Mouse (Mus musculus) olfactory bulb, adult 2 months (tissue): Measurements from ENCODE around the gene Ifit3b. TPM values are rescaled to one million over a fixed set of nuclear protein-coding genes. Genes with fewer than 3 reads are reported as not detected.
"Not testable (repeated sequence)": the region's sequence is repeated elsewhere in the genome, so short reads cannot be mapped to it uniquely, and the experiment has no call there.

Experiments
- H3K27ac ChIP-seq: fragments of 200-500 bp; 2 replicates; pipeline ENCODE4 v1.5.1; 2012; ENCODE audit warnings: low read depth, low read length; ENCODE audit not compliant: insufficient read depth
- H3K4me1 ChIP-seq: fragments of 200-500 bp; 2 replicates; pipeline ENCODE4 v1.6.1; 2012; ENCODE audit warnings: low read length; ENCODE audit not compliant: control insufficient read depth, insufficient read depth
- H3K4me3 ChIP-seq: fragments of 200-500 bp; 2 replicates; pipeline ENCODE4 v1.5.1; 2012; ENCODE audit warnings: mild to moderate bottlenecking, low read depth, low read length, moderate library complexity; ENCODE audit not compliant: insufficient read depth
- CTCF ChIP-seq: fragments of 200-500 bp; IDR thresholded peaks from 2 replicates; pipeline ENCODE4 v1.5.1; 2012; ENCODE audit warnings: low read depth, mild to moderate bottlenecking, low read length, moderate library complexity; ENCODE audit not compliant: insufficient read depth
- POLR2A ChIP-seq: fragments of 200-500 bp; IDR thresholded peaks from 2 replicates; pipeline ENCODE4 v1.6.1; 2012; ENCODE audit warnings: mild to moderate bottlenecking, low read depth, low read length, moderate library complexity; ENCODE audit not compliant: insufficient read depth
- WGBS: fragments of 180-500 bp; shearing (Covaris S2); methylation state at CpG from one replicate; pipeline ENCODE4 v1.1.7; 2018; 5-methylcytosine and 5-hydroxymethylcytosine counted together
- polyA plus RNA-seq: library from polyadenylated mRNA; stranded (reverse); fragments of >200 nt; gene quantifications from 2 replicates; pipeline ENCODE4 v1.2.4, GENCODE M21; 2012; ENCODE audit warnings: low replicate concordance; ENCODE audit not compliant: missing spikeins, insufficient read depth, insufficient read length

Ifit3b gene
- polyA plus RNA-seq = not detected in 2 replicates

- H3K4me3 ChIP-seq, H3K4me1 ChIP-seq: not testable (repeated sequence)
- 22% methylated on average over 4 of the region's 4 CpGs for WGBS
- peak within 1 kb of the TSS; percentile 31 for H3K27ac ChIP-seq
These were observed at the start of gene Ifit3b for GRCm38 (mm10) chr19:34607237-34608051. Gene Ifit3b, plus strand, starts transcription at chr19:34607970.

GRCm38 (mm10) chr19:34562556-34562955, 45.2 kb upstream of the Ifit3b start:
- H3K27ac ChIP-seq = no peak overlapping the region
- TF ChIP-seq CTCF = no peak
- TF ChIP-seq POLR2A = no peak
- H3K4me3 ChIP-seq = no peak overlapping the region
- H3K4me1 ChIP-seq = no peaks in the 10 kb centered on the region

- no peak overlapping the region for H3K4me3 ChIP-seq
- H3K27ac ChIP-seq = no peak overlapping the region
- TF ChIP-seq POLR2A = no peak
- no peak for TF ChIP-seq CTCF
- WGBS = 90% methylated on average over 1 of the region's 1 CpGs
- no peaks in the 10 kb centered on the region for H3K4me1 ChIP-seq
These were observed 41.5 kb upstream of the Ifit3b start for GRCm38 (mm10) chr19:34566178-34566784.

- H3K4me3 ChIP-seq = no peak overlapping the region
- H3K27ac ChIP-seq = no peak overlapping the region
- no peaks in the 10 kb centered on the region for H3K4me1 ChIP-seq
- no peak for TF ChIP-seq POLR2A
- no peak for TF ChIP-seq CTCF
- WGBS = 84% methylated on average over 7 of the region's 7 CpGs
These were observed 38.5 kb upstream of the Ifit3b start for GRCm38 (mm10) chr19:34568988-34569895.

- 75% methylated on average over 4 of the region's 4 CpGs for WGBS
These were observed 37.8 kb upstream of the Ifit3b start for GRCm38 (mm10) chr19:34569896-34570476.

GRCm38 (mm10) chr19:34571080-34571479, 36.7 kb upstream of the Ifit3b start:
- 97% methylated on average over 1 of the region's 1 CpGs for WGBS
- TF ChIP-seq CTCF (no peak), POLR2A (no peak)
- Histone ChIP-seq H3K4me1 (no peaks in the 10 kb centered on the region), H3K27ac (no peak overlapping the region), H3K4me3 (no peak overlapping the region)

More at GRCm38 (mm10) chr19:34569896-34570476, 37.8 kb upstream of the Ifit3b start:
- H3K4me1 ChIP-seq = no peaks in the 10 kb centered on the region
- no peak overlapping the region for H3K4me3 ChIP-seq
- H3K27ac ChIP-seq = no peak overlapping the region
- TF ChIP-seq CTCF = no peak
- TF ChIP-seq POLR2A = no peak

- no peak overlapping the region for H3K27ac ChIP-seq
- 94% methylated on average over 5 of the region's 5 CpGs for WGBS
- H3K4me1 ChIP-seq = no peaks in the 10 kb centered on the region
- H3K4me3 ChIP-seq = no peak overlapping the region
- TF ChIP-seq CTCF (no peak), POLR2A (no peak)
These were observed 34.1 kb upstream of the Ifit3b start for GRCm38 (mm10) chr19:34573650-34574049.

GRCm38 (mm10) chr19:34577121-34577520, 30.6 kb upstream of the Ifit3b start:
- Histone ChIP-seq H3K27ac (no peak overlapping the region), H3K4me3 (no peak overlapping the region), H3K4me1 (no peaks in the 10 kb centered on the region)
- TF ChIP-seq POLR2A (no peak), CTCF (no peak)
- WGBS = 43% methylated on average over 1 of the region's 1 CpGs

GRCm38 (mm10) chr19:34582696-34583095, 25.1 kb upstream of the Ifit3b start:
- H3K4me3 ChIP-seq, H3K4me1 ChIP-seq, H3K27ac ChIP-seq: not testable (repeated sequence)
- WGBS = 62% methylated on average over 2 of the region's 2 CpGs

- H3K27ac ChIP-seq, H3K4me3 ChIP-seq, H3K4me1 ChIP-seq: not testable (repeated sequence)
- 52% methylated on average over 2 of the region's 2 CpGs for WGBS
These were observed 24.5 kb upstream of the Ifit3b start, which contains the start of gene Ifit3 for GRCm38 (mm10) chr19:34583126-34583766. Gene Ifit3, plus strand, starts transcription at chr19:34583531.

- 69% methylated on average over 5 of the region's 5 CpGs for WGBS
- not testable (repeated sequence) for H3K4me1 ChIP-seq, H3K27ac ChIP-seq, H3K4me3 ChIP-seq
These were observed 21.9 kb upstream of the Ifit3b start for GRCm38 (mm10) chr19:34585740-34586458.

- H3K27ac ChIP-seq, H3K4me1 ChIP-seq, H3K4me3 ChIP-seq: not testable (repeated sequence)
- 77% methylated on average over 7 of the region's 12 CpGs for WGBS
These were observed 19.7 kb upstream of the Ifit3b start for GRCm38 (mm10) chr19:34587898-34588692.
